Mouse (Mus musculus) brain, embryonic 14.5 days (tissue): ENCODE measurements at regions not wholly inside any gene's neighbourhood (a gene's known extent, or its start where the extent isn't known, plus 50 kb on each side); places are given as distances from the start of the nearest gene placed in this dataset.

Experiments
- CTCF ChIP-seq: fragments of 200-500 bp; IDR thresholded peaks from 2 replicates; pipeline ENCODE4 v1.5.1; 2012; ENCODE audit warnings: inconsistent platforms, mild to moderate bottlenecking, moderate library complexity, borderline replicate concordance; ENCODE audit not compliant: insufficient read depth, insufficient read length; ENCODE audit errors: extremely low read depth
- POLR2A ChIP-seq: fragments of 200-500 bp; IDR thresholded peaks from 2 replicates; pipeline ENCODE4 v1.6.1; 2012; ENCODE audit warnings: mild to moderate bottlenecking, inconsistent platforms, borderline replicate concordance; ENCODE audit not compliant: poor library complexity, insufficient read depth, insufficient read length, severe bottlenecking; ENCODE audit errors: extremely low read depth

DNA sequence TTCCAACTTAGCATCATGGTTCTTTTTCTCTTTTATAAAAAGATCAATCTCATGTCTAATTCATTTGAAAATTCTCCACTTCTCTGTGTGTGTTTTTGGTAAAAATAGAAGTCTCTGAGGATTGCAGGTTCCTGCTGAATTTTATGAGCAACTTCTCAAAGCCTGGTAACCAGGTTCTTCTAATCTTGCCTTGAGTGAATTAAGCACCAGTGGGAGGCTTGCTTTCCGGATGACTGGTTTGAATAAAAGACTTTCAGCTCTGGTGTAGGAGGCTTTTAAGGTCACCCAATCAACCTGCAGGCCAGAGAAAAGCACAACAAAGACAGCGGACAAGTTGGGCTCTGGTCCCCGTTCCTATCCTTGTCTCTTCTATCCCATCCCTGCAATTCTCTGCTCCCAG is 78.3 kb upstream of the Syt6 start:
- TF ChIP-seq CTCF (no peak), POLR2A (no peak)
